Mouse (Mus musculus): ENCODE results near the gene Prol1.

DNA sequence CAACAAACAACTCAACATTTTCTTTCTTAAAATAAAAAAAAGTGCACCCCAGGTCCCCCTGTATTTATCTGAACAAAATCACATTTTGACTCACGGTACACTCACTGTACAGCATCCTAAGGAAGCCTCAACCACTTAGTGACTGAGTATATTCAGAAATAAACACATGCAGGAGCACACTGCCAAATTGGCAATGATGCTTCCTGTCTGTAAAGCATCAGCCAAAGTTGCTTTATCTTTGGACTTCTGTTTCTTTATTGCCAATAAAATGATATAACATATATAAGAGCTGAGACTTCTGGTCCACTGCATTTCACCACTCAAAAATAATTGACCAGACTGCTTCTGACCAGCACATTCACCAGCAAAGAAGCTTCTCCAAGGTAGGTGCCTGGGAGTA is 48.5 kb upstream of the Prol1 start, which contains the start of gene Gm7714:
- TF ChIP-seq POLR2A (IDR thresholded peaks at IDR 0.05; ENCODE audit: borderline replicate concordance, extremely low read depth, low read depth, low read length) (no peak), CTCF (IDR thresholded peaks at IDR 0.05; ENCODE audit: insufficient read depth, low read length) (no peak)
